Mouse (Mus musculus) urinary bladder, postnatal 10 days (tissue): ENCODE measurements around the gene Scrn3.

Experiments
- DNase-seq: peaks from one replicate; pipeline ENCODE4 v3.0.0; 2022; ENCODE audit warnings: low spot score

Gene Scrn3

DNA sequence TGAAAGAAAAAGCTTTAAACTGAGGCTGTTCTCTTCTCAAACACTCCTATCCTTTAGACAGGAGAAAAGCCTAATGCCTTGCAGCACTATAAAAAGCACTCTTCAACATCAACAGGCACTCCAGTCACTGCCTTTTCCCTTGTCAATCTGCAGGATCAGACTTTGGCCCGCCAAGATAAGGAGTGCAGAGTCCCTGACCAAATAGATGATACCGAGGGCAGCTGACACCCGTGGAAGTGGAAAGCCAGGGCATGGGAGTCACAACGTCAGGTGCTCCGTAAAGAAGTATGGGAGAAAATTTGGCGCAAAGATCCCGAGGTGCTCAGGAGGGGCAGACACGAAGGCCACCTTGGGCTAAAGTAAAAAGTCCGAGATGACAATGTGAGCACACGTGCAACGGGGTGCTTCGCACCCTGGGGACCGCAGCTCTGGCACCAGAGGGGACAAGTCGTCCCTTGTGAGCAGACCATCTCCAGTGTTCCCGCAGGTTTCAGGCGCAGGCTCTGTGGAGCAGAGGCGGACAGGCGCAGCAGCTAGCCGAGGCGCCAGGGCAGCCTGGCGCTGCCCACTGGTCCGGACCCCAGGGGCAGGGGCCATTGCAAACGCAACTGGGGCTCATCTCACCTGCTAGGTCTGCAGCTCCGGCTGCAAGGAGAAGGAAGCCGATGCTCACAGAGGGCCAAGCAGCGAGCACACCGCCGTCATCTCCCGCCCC, 73.4 kb downstream of the Scrn3 start:
- DNase-seq = no peak

- peak; percentile 95 for DNase-seq
Measured at GRCm38 (mm10) chr2:73386356-73387046, 74.1 kb downstream of the Scrn3 start, which contains the start of gene Gpr155. Gene Gpr155 (minus strand): TSS chr2:73386572.
